In the genomic region with DNA sequence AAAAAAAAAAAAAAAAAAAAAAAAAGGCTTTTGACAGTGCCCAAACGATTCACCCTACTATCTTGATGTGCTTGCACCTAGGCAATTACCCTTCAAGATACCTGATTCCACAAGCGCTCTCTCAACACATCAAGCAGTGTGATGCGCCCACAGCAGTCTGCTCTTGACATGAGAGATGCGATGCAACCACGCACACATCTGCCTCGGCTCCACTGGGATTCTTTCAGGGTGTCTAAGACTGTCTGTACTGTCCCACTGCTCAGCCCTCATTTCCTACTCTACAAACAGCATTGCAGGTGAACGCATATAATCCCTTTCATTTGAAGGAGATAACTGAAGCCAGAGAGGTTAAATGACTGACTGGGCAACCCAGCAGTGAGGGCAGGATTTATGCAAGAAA, we compare ENCODE assay signal across 8 mouse cellular contexts. TPM values are rescaled to one million over a fixed set of nuclear protein-coding genes. Genes with fewer than 3 reads are reported as not detected.
DNase-seq lines count a peak whose midpoint lies in the region; ATAC-seq and TF ChIP-seq lines count a peak whose summit lies in the region.

No protein-coding gene starts in this region.

- H3K9ac ChIP-seq in heart, embryonic 16.5 days (ENCODE audit: low read length), result peak overlapping the region; percentile 98
- H3K9ac ChIP-seq in forebrain, embryonic 11.5 days (ENCODE audit: low read length), result peak overlapping the region; percentile 96
- H3K9ac ChIP-seq in liver, embryonic 14.5 days (replicated peaks), result peak overlapping the region; percentile 90

- no peak for DNase-seq in heart, adult 8-10 months (ENCODE audit: low spot score)
- no peak for DNase-seq in forebrain, embryonic 11.5 days (ENCODE audit: low spot score)
- no peak for DNase-seq in liver, embryonic 14.5 days (ENCODE audit: low read depth in 3 of 3, low spot score in 3 of 3)
- no peak for DNase-seq in urinary bladder, postnatal 36 days (ENCODE audit: low spot score in 2 of 2)
- DNase-seq in thymus, postnatal 25 days, result no peak
- DNase-seq in c-Kit-positive CD71-positive TER-119-positive erythroid progenitor cells, embryonic 14.5 days (ENCODE audit: low spot score), result no peak

- H3K9me3 ChIP-seq in heart, embryonic 16.5 days (replicated peaks; ENCODE audit: control insufficient read depth, low read length), result no peaks in the 10 kb centered on the region; the same call in 1 of the 2 replicates
- H3K9me3 ChIP-seq in E14TG2a.4 (ENCODE audit: low read length), result no peaks in the 10 kb centered on the region
- H3K9me3 ChIP-seq in forebrain, embryonic 11.5 days (ENCODE audit: control insufficient read depth, low read length), result no peaks in the 10 kb centered on the region
- H3K9me3 ChIP-seq in liver, embryonic 14.5 days (ENCODE audit: control insufficient read depth, low read length), result no peaks in the 10 kb centered on the region

- peak overlapping the region; percentile 99 for H3K4me3 ChIP-seq in heart, embryonic 16.5 days (ENCODE audit: low read length)
- H3K4me3 ChIP-seq in E14TG2a.4 (replicated peaks; ENCODE audit: low read length), result peak overlapping the region; percentile 99
- peak overlapping the region; percentile 96 for H3K4me3 ChIP-seq in forebrain, embryonic 11.5 days (ENCODE audit: low read depth, low read length)
- peak overlapping the region; percentile 86 to 93 for H3K4me3 ChIP-seq in liver, embryonic 14.5 days (ENCODE audit: insufficient read depth in 1 of 2, low read depth in 2 of 2, low read length in 2 of 2)

- TF ChIP-seq EP300 in liver, embryonic 14.5 days (IDR thresholded peaks at IDR 0.05; ENCODE audit: low read depth), result no peak

- whole genome bisulfite sequencing in heart, embryonic 16.5 days, result 46% methylated on average over 7 of the region's 7 CpGs
- 66% methylated on average over 7 of the region's 7 CpGs for WGBS in forebrain, embryonic 11.5 days
- 56% methylated on average over 7 of the region's 7 CpGs for WGBS in liver, embryonic 14.5 days (ENCODE audit: insufficient replicate concordance)

- H3K27me3 ChIP-seq in heart, embryonic 16.5 days (ENCODE audit: control insufficient read depth, insufficient read depth, low read length), result no peaks in the 10 kb centered on the region
- no peaks in the 10 kb centered on the region for H3K27me3 ChIP-seq in E14TG2a.4 (ENCODE audit: insufficient read depth, low read length)
- no peaks in the 10 kb centered on the region for H3K27me3 ChIP-seq in forebrain, embryonic 11.5 days (ENCODE audit: control insufficient read depth, insufficient read depth, low read length)
- H3K27me3 ChIP-seq in liver, embryonic 14.5 days (ENCODE audit: control insufficient read depth, insufficient read depth, low read length), result no peaks in the 10 kb centered on the region

- H3K36me3 ChIP-seq in heart, embryonic 16.5 days (ENCODE audit: control insufficient read depth, insufficient read depth), result peaks cover 37% of the 10 kb centered on the region
- H3K36me3 ChIP-seq in E14TG2a.4 (ENCODE audit: insufficient read depth, low read length), result peaks cover 45% of the 10 kb centered on the region
- H3K36me3 ChIP-seq in forebrain, embryonic 11.5 days (ENCODE audit: control insufficient read depth, insufficient read depth, low read length), result peaks cover 12% of the 10 kb centered on the region
- peaks cover 25% of the 10 kb centered on the region for H3K36me3 ChIP-seq in liver, embryonic 14.5 days (replicated peaks; ENCODE audit: control insufficient read depth, insufficient read depth, low read depth)

- H3K4me1 ChIP-seq in heart, embryonic 16.5 days (ENCODE audit: control insufficient read depth, insufficient read depth, low read length), result peaks cover 16% of the 10 kb centered on the region
- H3K4me1 ChIP-seq in E14TG2a.4 (replicated peaks; ENCODE audit: low read depth, low read length), result peaks cover 49% of the 10 kb centered on the region
- peaks cover 9% of the 10 kb centered on the region; the same call in 1 of the 2 replicates for H3K4me1 ChIP-seq in forebrain, embryonic 11.5 days (replicated peaks; ENCODE audit: control insufficient read depth, insufficient read depth, low read length)
- peaks cover 7 to 11% of the 10 kb centered on the region in 2 experiments for H3K4me1 ChIP-seq in liver, embryonic 14.5 days (replicated peaks; ENCODE audit: control insufficient read depth in 2 of 2, insufficient read depth in 2 of 2, low read length in 1 of 2)

- peak overlapping the region; percentile 91 for H3K4me2 ChIP-seq in heart, embryonic 16.5 days (ENCODE audit: low read depth, low read length)
- H3K4me2 ChIP-seq in forebrain, embryonic 11.5 days (ENCODE audit: low read depth, low read length, severe bottlenecking), result peak overlapping the region; percentile 56
- H3K4me2 ChIP-seq in liver, embryonic 14.5 days (ENCODE audit: low read depth), result peak overlapping the region; percentile 94

- TF ChIP-seq CTCF in E14TG2a.4 (conservative IDR thresholded peaks at IDR 0.05; ENCODE audit: low read length), result no peak
- TF ChIP-seq CTCF in liver, embryonic 14.5 days (IDR thresholded peaks at IDR 0.05; ENCODE audit: low read depth), result no peak

- no peak for ATAC-seq in heart, embryonic 16.5 days (replicated peaks; ENCODE audit: extremely low read depth, insufficient read depth, low FRiP score)
- ATAC-seq in forebrain, embryonic 11.5 days (replicated peaks; ENCODE audit: low FRiP score), result no peak
- ATAC-seq in liver, embryonic 14.5 days (ENCODE audit: insufficient read depth), result no peak

- no peak overlapping the region for H3K27ac ChIP-seq in heart, embryonic 16.5 days (ENCODE audit: low read length)
- H3K27ac ChIP-seq in forebrain, embryonic 11.5 days (ENCODE audit: low read depth, low read length), result no peak overlapping the region
- H3K27ac ChIP-seq in liver, embryonic 14.5 days, result no peak overlapping the region

RNA-seq across cellular contexts. Expression of a gene that starts 1.2 kb away (rescaled TPM):
- 54.2 and 55.9 TPM in 2 replicates for polyA plus RNA-seq in heart, embryonic 16.5 days (2015; fragmentation: Nextera tagmentation; extraction: Ambion mirVana)
- total RNA-seq in heart, adult 8-10 months (2022), result 100 to 1,000 TPM in 2 of 4 experiments, 10 to 100 TPM in 2; 80.4 to 113 (median 96.5) TPM
- polyA plus RNA-seq in forebrain, embryonic 11.5 days (2014; fragmentation: Nextera tagmentation; extraction: Ambion mirVana), result 101 and 105 TPM in 2 replicates
- polyA plus RNA-seq in liver, embryonic 14.5 days (2012; rRNA removed), result 5.8 and 9.4 TPM in 2 replicates
- 8.2 and 9.8 TPM in 2 replicates for polyA plus RNA-seq in liver, embryonic 14.5 days (2014; fragmentation: Nextera tagmentation; extraction: Ambion mirVana)

RNA-seq across cellular contexts. Expression of a gene that starts 46.0 kb away (rescaled TPM):
- polyA plus RNA-seq in heart, embryonic 16.5 days (2015; fragmentation: Nextera tagmentation; extraction: Ambion mirVana), result 1.3 and 1.7 TPM in 2 replicates
- total RNA-seq in heart, adult 8-10 months (2022), result 10 to 100 TPM; 10.7 to 11.8 (median 11.0) TPM
- polyA plus RNA-seq in forebrain, embryonic 11.5 days (2014; fragmentation: Nextera tagmentation; extraction: Ambion mirVana), result 3.3 and 3.6 TPM in 2 replicates
- polyA plus RNA-seq in liver, embryonic 14.5 days (2012; rRNA removed), result 1.7 TPM in 2 replicates
- 0.44 and 0.54 TPM in 2 replicates for polyA plus RNA-seq in liver, embryonic 14.5 days (2014; fragmentation: Nextera tagmentation; extraction: Ambion mirVana)
